Mouse (Mus musculus) embryonic fibroblast, embryonic 13.5 days (primary cell): ENCODE measurements around the gene Frem1.

Source experiments
- CTCF ChIP-seq: IDR thresholded peaks from 2 replicates; pipeline ENCODE4 v1.5.1; 2011; ENCODE audit warnings: mild to moderate bottlenecking, control low read depth, low read length, moderate library complexity, borderline replicate concordance; ENCODE audit not compliant: insufficient read depth
- POLR2A ChIP-seq: IDR thresholded peaks from 2 replicates; pipeline ENCODE4 v1.6.1; 2011; ENCODE audit warnings: low read depth, mild to moderate bottlenecking, control low read depth, low read length, moderate library complexity

DNA sequence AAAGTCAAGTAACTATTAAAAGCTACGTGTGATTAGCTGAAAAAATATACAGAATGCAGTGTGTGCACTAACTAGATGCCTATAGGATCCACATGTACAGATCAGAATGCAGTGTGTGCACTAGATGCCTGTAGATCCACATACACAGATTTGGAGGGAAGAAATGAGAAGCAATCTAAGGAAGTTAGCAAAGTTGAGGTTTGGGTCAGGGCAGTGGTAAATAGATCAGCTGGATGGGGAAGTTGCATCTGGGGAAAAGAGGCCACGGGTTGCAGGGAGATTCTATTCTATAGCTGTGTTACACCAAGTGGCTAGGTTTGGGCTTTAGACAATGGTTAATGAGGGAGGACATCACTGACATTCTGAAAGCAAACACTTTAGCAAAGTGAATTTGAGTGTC lies 133.5 kb downstream of the Frem1 start:
- TF ChIP-seq CTCF: no peak
- TF ChIP-seq POLR2A: no peak
